Mouse (Mus musculus): ENCODE results near the gene Zfyve9. TPM values are rescaled to one million over a fixed set of nuclear protein-coding genes. Genes with fewer than 3 reads are reported as not detected.

Zfyve9 gene
- polyA plus RNA-seq, 1 experiment from 2014 or later: 4.7 TPM

DNA sequence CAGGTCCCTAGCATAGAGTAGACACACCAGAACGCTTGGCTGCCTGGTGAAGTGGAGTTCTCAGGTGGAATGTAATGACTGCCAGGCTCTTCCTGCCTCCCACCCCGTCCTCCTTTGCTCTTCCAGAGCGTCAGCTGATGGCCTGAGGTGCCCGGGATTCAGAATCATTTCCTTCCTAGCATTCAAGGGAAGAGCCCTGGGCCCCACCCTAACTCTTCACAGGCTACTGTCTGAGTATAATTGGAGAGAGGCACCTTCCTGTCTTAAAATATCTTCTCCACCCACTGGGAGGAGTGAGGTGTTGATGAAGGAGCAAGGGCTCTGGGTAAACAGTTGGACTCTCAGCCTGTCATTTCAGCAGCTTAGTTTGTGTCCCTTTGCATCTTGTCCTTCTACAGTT, 16.1 kb upstream of the Zfyve9 start:
- H3K9me3 ChIP-seq (ENCODE audit: control insufficient read depth, low read length): no peaks in the 10 kb centered on the region
- H3K4me1 ChIP-seq (ENCODE audit: control insufficient read depth, insufficient read depth, low read length): no peaks in the 10 kb centered on the region
- ATAC-seq (ENCODE audit: insufficient number of reproducible peaks, low FRiP score, low TSS enrichment, low read depth): no peak
- no peak overlapping the region for H3K4me3 ChIP-seq (ENCODE audit: low read depth, low read length)
- H3K36me3 ChIP-seq (ENCODE audit: control insufficient read depth, insufficient read depth, low read length): no peaks in the 10 kb centered on the region
- no peak for DNase-seq (ENCODE audit: low spot score)
- no peaks in the 10 kb centered on the region for H3K27me3 ChIP-seq (ENCODE audit: control insufficient read depth, insufficient read depth, low read length)
- no peak overlapping the region for H3K4me2 ChIP-seq (ENCODE audit: low read depth, severe bottlenecking)
- no peak overlapping the region for H3K9ac ChIP-seq (ENCODE audit: low read length)
- 40% methylated on average over 4 of the region's 4 CpGs for whole genome bisulfite sequencing
- no peak overlapping the region for H3K27ac ChIP-seq (replicated peaks; ENCODE audit: low read depth, low read length)

DNA sequence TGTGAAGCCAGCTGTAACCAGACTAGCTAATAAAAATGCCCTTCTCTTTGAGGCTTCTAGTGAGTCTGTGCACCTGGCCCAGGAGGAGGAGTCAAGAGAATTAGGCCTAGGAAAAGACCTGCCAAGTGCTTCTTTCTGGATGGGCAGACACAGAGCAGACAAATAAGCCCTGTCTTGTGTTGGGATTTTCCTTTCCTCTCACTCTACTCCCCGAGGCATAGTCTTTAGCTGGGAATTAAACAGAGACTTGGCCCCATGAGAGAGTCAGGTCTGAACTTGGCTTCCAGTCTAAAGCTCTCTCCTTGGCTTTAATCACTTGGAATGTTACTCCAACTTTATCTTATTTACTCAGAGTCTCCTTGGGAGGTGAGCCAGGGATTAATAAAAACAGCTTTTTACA, 13.3 kb upstream of the Zfyve9 start:
- Histone ChIP-seq H3K4me3 (ENCODE audit: low read depth, low read length) (no peak overlapping the region), H3K27ac (replicated peaks; ENCODE audit: low read depth, low read length) (no peak overlapping the region), H3K4me2 (ENCODE audit: low read depth, severe bottlenecking) (no peak overlapping the region), H3K9ac (ENCODE audit: low read length) (no peak overlapping the region), H3K4me1 (ENCODE audit: control insufficient read depth, insufficient read depth, low read length) (no peaks in the 10 kb centered on the region), H3K27me3 (ENCODE audit: control insufficient read depth, insufficient read depth, low read length) (no peaks in the 10 kb centered on the region), H3K9me3 (ENCODE audit: control insufficient read depth, low read length) (no peaks in the 10 kb centered on the region), H3K36me3 (ENCODE audit: control insufficient read depth, insufficient read depth, low read length) (no peaks in the 10 kb centered on the region)
- ATAC-seq (ENCODE audit: insufficient number of reproducible peaks, low FRiP score, low TSS enrichment, low read depth): no peak
- DNase-seq (ENCODE audit: low spot score): no peak
- WGBS: 67% methylated on average over 1 of the region's 1 CpGs

DNA sequence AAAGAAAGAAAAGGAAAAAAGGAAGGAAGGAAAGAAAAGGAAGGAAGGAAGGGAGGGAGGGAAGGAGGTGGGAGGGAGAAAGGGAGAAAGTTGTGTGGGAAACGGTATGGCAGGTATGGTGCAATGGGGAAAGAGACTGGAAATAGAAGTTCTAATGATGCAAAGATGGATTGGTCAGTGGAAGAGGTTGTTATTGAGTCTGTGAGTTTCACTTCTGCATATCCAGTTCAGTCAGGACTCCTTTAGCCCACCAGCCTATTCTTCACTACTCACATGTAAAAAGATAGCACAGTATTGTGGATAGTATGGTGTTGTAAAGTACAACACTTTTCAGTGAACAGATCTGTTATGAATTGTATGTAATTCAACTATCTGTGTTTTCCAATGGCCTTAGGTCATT, 9.9 kb upstream of the Zfyve9 start:
- H3K9me3 ChIP-seq (ENCODE audit: control insufficient read depth, low read length): no peaks in the 10 kb centered on the region
- WGBS: 55% methylated on average over 1 of the region's 1 CpGs

DNA sequence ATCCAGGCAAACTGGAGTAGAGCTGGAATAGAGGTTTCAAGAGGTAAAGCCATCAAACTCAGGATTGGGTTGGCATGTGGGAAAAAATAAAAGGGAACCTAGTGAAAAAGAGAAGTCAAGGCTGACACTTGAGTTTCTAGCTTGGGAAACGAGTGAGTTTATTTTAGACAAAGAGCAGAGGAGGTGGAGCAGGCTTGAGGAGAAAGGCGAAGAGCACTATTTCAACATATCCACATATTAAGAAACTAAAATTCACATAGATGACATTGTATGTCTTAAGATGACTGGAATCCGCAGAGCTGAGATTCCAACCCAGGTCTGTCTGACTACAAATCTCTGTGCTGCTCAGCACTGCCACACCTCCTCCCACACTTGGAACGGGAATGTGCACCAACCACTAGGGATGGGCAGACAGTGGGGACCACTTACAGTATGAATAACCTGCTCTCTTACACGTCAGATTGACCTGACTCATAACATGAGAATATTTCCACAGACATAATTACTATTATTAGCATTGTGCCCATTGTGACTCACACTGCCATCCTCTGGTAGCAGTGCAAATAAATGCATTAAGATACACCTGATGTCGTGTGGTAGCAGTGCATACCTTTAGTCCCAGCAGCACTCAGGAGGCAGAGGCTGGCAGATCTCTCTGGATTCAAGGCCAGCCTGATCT, 8.8 kb upstream of the Zfyve9 start:
- DNase-seq (ENCODE audit: low spot score) (no peak), ATAC-seq (ENCODE audit: insufficient number of reproducible peaks, low FRiP score, low TSS enrichment, low read depth) (no peak)
- no peak overlapping the region for H3K4me3 ChIP-seq (ENCODE audit: low read depth, low read length)
- no peaks in the 10 kb centered on the region for H3K9me3 ChIP-seq (ENCODE audit: control insufficient read depth, low read length)
- no peak overlapping the region for H3K27ac ChIP-seq (replicated peaks; ENCODE audit: low read depth, low read length)
- WGBS: 78% methylated on average over 6 of the region's 6 CpGs
- H3K4me1 ChIP-seq (ENCODE audit: control insufficient read depth, insufficient read depth, low read length): no peaks in the 10 kb centered on the region
- H3K27me3 ChIP-seq (ENCODE audit: control insufficient read depth, insufficient read depth, low read length): no peaks in the 10 kb centered on the region
- no peak overlapping the region for H3K4me2 ChIP-seq (ENCODE audit: low read depth, severe bottlenecking)
- H3K36me3 ChIP-seq (ENCODE audit: control insufficient read depth, insufficient read depth, low read length): no peaks in the 10 kb centered on the region
- no peak overlapping the region for H3K9ac ChIP-seq (ENCODE audit: low read length)

More for the DNA sequence above, 9.9 kb upstream of the Zfyve9 start:
- ATAC-seq (ENCODE audit: insufficient number of reproducible peaks, low FRiP score, low TSS enrichment, low read depth) (no peak), DNase-seq (ENCODE audit: low spot score) (no peak)
- no peaks in the 10 kb centered on the region for H3K36me3 ChIP-seq (ENCODE audit: control insufficient read depth, insufficient read depth, low read length)
- no peak overlapping the region for H3K4me2 ChIP-seq (ENCODE audit: low read depth, severe bottlenecking)
- H3K4me3 ChIP-seq (ENCODE audit: low read depth, low read length): no peak overlapping the region
- H3K4me1 ChIP-seq (ENCODE audit: control insufficient read depth, insufficient read depth, low read length): no peaks in the 10 kb centered on the region
- H3K27ac ChIP-seq (replicated peaks; ENCODE audit: low read depth, low read length): no peak overlapping the region
- no peaks in the 10 kb centered on the region for H3K27me3 ChIP-seq (ENCODE audit: control insufficient read depth, insufficient read depth, low read length)
- no peak overlapping the region for H3K9ac ChIP-seq (ENCODE audit: low read length)

DNA sequence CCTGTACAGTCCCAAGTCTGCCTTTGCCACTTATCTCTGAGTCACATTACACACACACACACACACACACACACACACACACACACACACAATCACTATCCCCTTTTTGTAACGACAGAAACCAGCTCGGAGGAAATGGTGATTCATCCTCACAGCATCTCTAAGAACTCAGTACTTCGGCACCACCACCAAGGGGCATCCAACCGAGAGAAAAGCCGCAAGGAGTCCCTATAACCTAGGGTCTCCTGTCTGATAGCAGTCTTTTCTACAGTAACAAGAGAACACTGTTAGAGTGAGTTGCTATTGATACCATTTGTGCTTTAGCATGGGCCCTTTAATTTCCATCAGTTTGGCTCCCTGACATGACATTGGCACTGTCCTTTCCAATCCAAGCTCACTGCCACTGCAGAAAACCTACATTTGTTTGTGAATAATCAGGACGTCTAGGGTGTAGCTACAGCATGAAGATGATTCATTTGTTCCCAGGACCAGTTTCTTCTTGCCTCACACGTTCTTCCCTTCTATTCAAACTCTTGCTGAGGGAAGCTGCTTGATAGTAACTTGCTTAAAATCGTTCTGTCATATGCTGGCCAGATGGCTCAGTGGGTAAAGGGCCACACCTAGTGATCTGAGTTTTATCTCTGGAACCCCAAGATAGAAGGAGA, 2.0 kb upstream of the Zfyve9 start:
- Histone ChIP-seq H3K4me2 (ENCODE audit: low read depth, severe bottlenecking) (no peak overlapping the region), H3K27me3 (ENCODE audit: control insufficient read depth, insufficient read depth, low read length) (no peaks in the 10 kb centered on the region), H3K9ac (ENCODE audit: low read length) (no peak overlapping the region), H3K4me3 (ENCODE audit: low read depth, low read length) (no peak overlapping the region), H3K36me3 (ENCODE audit: control insufficient read depth, insufficient read depth, low read length) (no peaks in the 10 kb centered on the region), H3K9me3 (ENCODE audit: control insufficient read depth, low read length) (no peaks in the 10 kb centered on the region), H3K27ac (replicated peaks; ENCODE audit: low read depth, low read length) (no peak overlapping the region), H3K4me1 (ENCODE audit: control insufficient read depth, insufficient read depth, low read length) (no peaks in the 10 kb centered on the region)
- WGBS: 41% methylated on average over 8 of the region's 8 CpGs
- DNase-seq (ENCODE audit: low spot score) (no peak), ATAC-seq (ENCODE audit: insufficient number of reproducible peaks, low FRiP score, low TSS enrichment, low read depth) (no peak)

GRCm38 (mm10) chr4:108781596-108781995, 998 bp upstream of the Zfyve9 start:
- no peak overlapping the region for H3K4me3 ChIP-seq (ENCODE audit: low read depth, low read length)
- no peaks in the 10 kb centered on the region for H3K4me1 ChIP-seq (ENCODE audit: control insufficient read depth, insufficient read depth, low read length)
- DNase-seq (ENCODE audit: low spot score): no peak

DNA sequence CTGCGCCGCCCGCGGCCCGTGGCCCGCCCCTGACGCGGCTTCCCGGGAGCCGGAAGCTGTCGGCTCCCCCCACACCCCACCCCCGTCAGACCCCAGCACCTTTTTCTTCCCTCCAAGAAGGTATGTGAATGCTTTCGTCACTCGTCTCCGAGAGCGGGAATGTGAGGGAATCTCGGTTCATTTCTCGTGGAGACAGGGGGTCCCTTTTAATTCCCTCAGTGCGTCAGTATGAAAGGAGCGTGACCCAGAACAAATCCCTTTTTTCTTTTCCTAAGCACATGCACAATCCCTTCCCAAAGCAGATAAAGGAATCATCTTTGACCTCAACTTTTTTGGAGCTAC, 237 bp upstream of the Zfyve9 start:
- Histone ChIP-seq H3K36me3 (ENCODE audit: control insufficient read depth, insufficient read depth, low read length) (no peaks in the 10 kb centered on the region), H3K27ac (replicated peaks; ENCODE audit: low read depth, low read length) (peak overlapping the region; percentile 95), H3K4me2 (ENCODE audit: low read depth, severe bottlenecking) (peak overlapping the region; percentile 71), H3K9ac (ENCODE audit: low read length) (peak overlapping the region; percentile 98), H3K9me3 (ENCODE audit: control insufficient read depth, low read length) (no peaks in the 10 kb centered on the region), H3K27me3 (ENCODE audit: control insufficient read depth, insufficient read depth, low read length) (no peaks in the 10 kb centered on the region), H3K4me1 (ENCODE audit: control insufficient read depth, insufficient read depth, low read length) (no peaks in the 10 kb centered on the region), H3K4me3 (ENCODE audit: low read depth, low read length) (peak overlapping the region; percentile 92)
- no peak for ATAC-seq (ENCODE audit: insufficient number of reproducible peaks, low FRiP score, low TSS enrichment, low read depth)
- WGBS: 0% methylated on average over 20 of the region's 20 CpGs
- DNase-seq (ENCODE audit: low spot score): no peak

More at GRCm38 (mm10) chr4:108781596-108781995, 998 bp upstream of the Zfyve9 start:
- Histone ChIP-seq H3K27ac (replicated peaks; ENCODE audit: low read depth, low read length) (no peak overlapping the region), H3K9ac (ENCODE audit: low read length) (no peak overlapping the region), H3K9me3 (ENCODE audit: control insufficient read depth, low read length) (no peaks in the 10 kb centered on the region), H3K27me3 (ENCODE audit: control insufficient read depth, insufficient read depth, low read length) (no peaks in the 10 kb centered on the region), H3K36me3 (ENCODE audit: control insufficient read depth, insufficient read depth, low read length) (no peaks in the 10 kb centered on the region), H3K4me2 (ENCODE audit: low read depth, severe bottlenecking) (0 out of 2 replicates have a peak overlapping the region, but pooled peaks have one; percentile 71)
- no peak for ATAC-seq (ENCODE audit: insufficient number of reproducible peaks, low FRiP score, low TSS enrichment, low read depth)
- WGBS: 70% methylated on average over 3 of the region's 3 CpGs

DNA sequence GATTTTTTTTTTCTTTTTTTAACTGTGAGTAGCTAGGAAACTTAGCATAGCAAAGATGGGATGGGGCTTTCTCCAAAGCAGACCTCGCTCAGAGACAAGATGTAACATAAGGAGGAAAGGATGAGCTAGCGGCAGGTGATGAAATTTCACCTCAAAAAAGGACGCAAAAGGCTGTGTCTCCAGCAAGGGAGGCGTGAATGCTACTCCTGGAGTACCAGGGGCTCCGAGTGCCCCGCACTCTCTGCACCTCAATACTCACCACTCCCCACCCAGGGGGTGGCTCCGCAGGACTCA, 888 bp downstream of the Zfyve9 start:
- WGBS: 0% methylated on average over 7 of the region's 7 CpGs
- H3K36me3 ChIP-seq (ENCODE audit: control insufficient read depth, insufficient read depth, low read length): no peaks in the 10 kb centered on the region
- H3K9ac ChIP-seq (ENCODE audit: low read length): peak overlapping the region; percentile 98
- peak overlapping the region; percentile 92 for H3K4me3 ChIP-seq (ENCODE audit: low read depth, low read length)
- no peaks in the 10 kb centered on the region for H3K9me3 ChIP-seq (ENCODE audit: control insufficient read depth, low read length)
- no peaks in the 10 kb centered on the region for H3K27me3 ChIP-seq (ENCODE audit: control insufficient read depth, insufficient read depth, low read length)
- H3K4me2 ChIP-seq (ENCODE audit: low read depth, severe bottlenecking): peak overlapping the region; percentile 71
- ATAC-seq (ENCODE audit: insufficient number of reproducible peaks, low FRiP score, low TSS enrichment, low read depth): no peak
- no peak for DNase-seq (ENCODE audit: low spot score)
- no peaks in the 10 kb centered on the region for H3K4me1 ChIP-seq (ENCODE audit: control insufficient read depth, insufficient read depth, low read length)
- peak overlapping the region; percentile 95 for H3K27ac ChIP-seq (replicated peaks; ENCODE audit: low read depth, low read length)

- no peak for DNase-seq (ENCODE audit: low spot score)
- ATAC-seq (ENCODE audit: insufficient number of reproducible peaks, low FRiP score, low TSS enrichment, low read depth): no peak
- Histone ChIP-seq H3K4me1 (ENCODE audit: control insufficient read depth, insufficient read depth, low read length) (no peaks in the 10 kb centered on the region), H3K9ac (ENCODE audit: low read length) (no peak overlapping the region), H3K36me3 (ENCODE audit: control insufficient read depth, insufficient read depth, low read length) (no peaks in the 10 kb centered on the region), H3K27me3 (ENCODE audit: control insufficient read depth, insufficient read depth, low read length) (no peaks in the 10 kb centered on the region), H3K27ac (replicated peaks; ENCODE audit: low read depth, low read length) (no peak overlapping the region), H3K4me3 (ENCODE audit: low read depth, low read length) (no peak overlapping the region), H3K4me2 (ENCODE audit: low read depth, severe bottlenecking) (no peak overlapping the region), H3K9me3 (ENCODE audit: control insufficient read depth, low read length) (no peaks in the 10 kb centered on the region)
These were observed 12.1 kb downstream of the Zfyve9 start for GRCm38 (mm10) chr4:108768527-108768926.
